Mouse (Mus musculus): Measurements from ENCODE around the gene Blvrb.
A peak's percentile ranks its signal among the peaks of the same experiment; 100 is the strongest.

DNA sequence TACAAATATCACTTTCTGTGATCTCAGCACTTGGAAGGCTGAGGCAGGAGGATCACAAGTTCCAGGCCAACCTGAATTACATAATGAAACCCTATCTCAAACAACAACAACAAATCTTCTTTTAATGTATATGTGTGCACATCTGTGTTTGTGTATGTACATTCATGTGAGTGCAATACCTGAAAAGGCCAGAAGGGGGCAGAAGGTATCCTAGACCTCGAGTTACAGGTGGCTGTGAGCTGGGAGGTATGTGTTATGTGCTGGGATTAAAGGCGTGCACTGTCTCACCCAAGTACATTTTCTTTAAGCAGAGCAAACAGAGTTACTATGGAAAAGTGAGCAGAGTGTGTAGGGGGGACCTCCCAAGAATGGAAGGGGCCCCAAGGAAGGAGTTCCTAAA lies 18.6 kb upstream of the Blvrb start:
- TF ChIP-seq CTCF (IDR thresholded peaks at IDR 0.05; ENCODE audit: low read depth) (peak; percentile 29), EP300 (optimal IDR thresholded peaks at IDR 0.05) (no peak)

Measured in stomach, postnatal 0 days (tissue).